Mouse (Mus musculus) ES-E14 (cell line): ENCODE measurements around the gene Mt3. TPM values are rescaled to one million over a fixed set of nuclear protein-coding genes. Genes with fewer than 3 reads are reported as not detected.

Source experiments
- DNase-seq: peaks from one replicate; pipeline ENCODE4 v3.0.0-alpha.2; 2013; ENCODE audit warnings: low read depth, low spot score
- H3K27ac ChIP-seq: 2 replicates; pipeline ENCODE4 v1.5.1; 2012; ENCODE audit warnings: low read depth, mild to moderate bottlenecking, low read length, moderate library complexity, mixed read lengths; ENCODE audit not compliant: poor library complexity, insufficient read depth, severe bottlenecking
- H3K36me3 ChIP-seq: 2 replicates; pipeline ENCODE4 v1.6.1; 2012; ENCODE audit warnings: mild to moderate bottlenecking, low read length, moderate library complexity, mixed read lengths; ENCODE audit not compliant: control insufficient read depth, poor library complexity, insufficient read depth, severe bottlenecking
- H3K4me1 ChIP-seq, 2 experiments: fragments of 150-350 bp in 1 of 2; sonication (generic) in 1 of 2; 2 replicates each; pipeline ENCODE4 v1.6.1; 2012; ENCODE audit warnings: low read length in 2 of 2, mild to moderate bottlenecking in 1 of 2, mixed read lengths in 1 of 2; ENCODE audit not compliant: control insufficient read depth in 2 of 2, insufficient read depth in 2 of 2, poor library complexity in 1 of 2
- H3K4me3 ChIP-seq, 2 experiments: fragments of 150-350 bp in 1 of 2; sonication (generic) in 1 of 2; 2 replicates each; pipeline ENCODE4 v1.5.1; 2012; ENCODE audit warnings: low read length in 2 of 2, low read depth in 1 of 2, mild to moderate bottlenecking in 1 of 2, mixed read lengths in 1 of 2; ENCODE audit not compliant: insufficient read depth in 1 of 2, poor library complexity in 1 of 2, severe bottlenecking in 1 of 2
- H3K9ac ChIP-seq: 2 replicates; pipeline ENCODE4 v1.6.1; 2012; ENCODE audit warnings: low read depth, mild to moderate bottlenecking, low read length, mixed read lengths; ENCODE audit not compliant: poor library complexity, insufficient read depth, severe bottlenecking
- H3K9me3 ChIP-seq: fragments of 150-350 bp; sonication (generic); 2 replicates; pipeline ENCODE4 v1.6.1; 2012; ENCODE audit warnings: low read depth, mild to moderate bottlenecking, low read length; ENCODE audit not compliant: control insufficient read depth, insufficient read depth
- CHD2 ChIP-seq: IDR thresholded peaks from 2 replicates; pipeline ENCODE4 v1.6.1; 2014; ENCODE audit warnings: mild to moderate bottlenecking, low read depth, low read length, inconsistent platforms
- HCFC1 ChIP-seq: IDR thresholded peaks from 2 replicates; pipeline ENCODE4 v1.6.1; 2012; ENCODE audit warnings: low read length, inconsistent platforms, borderline replicate concordance; ENCODE audit not compliant: insufficient read depth
- MAFK ChIP-seq: IDR thresholded peaks from 2 replicates; pipeline ENCODE4 v1.6.1; 2014; ENCODE audit warnings: mild to moderate bottlenecking, low read depth, low read length, inconsistent platforms; ENCODE audit not compliant: insufficient read depth
- ZC3H11A ChIP-seq: IDR thresholded peaks from 2 replicates; pipeline ENCODE4 v1.6.1; 2012; ENCODE audit warnings: low read depth, mild to moderate bottlenecking, inconsistent platforms, low read length, borderline replicate concordance
- ZNF384 ChIP-seq: IDR thresholded peaks from 2 replicates; pipeline ENCODE4 v1.6.1; 2012; ENCODE audit warnings: low read depth, low read length, inconsistent platforms
- in situ Hi-C, 2 experiments: fragments of 600-800 bp; cut with MboI; formaldehyde crosslinking; loops; one replicate each; pipeline ENCODE4 v1.15.1; 2025; ENCODE audit warnings: low sequenced_read_pairs in 2 of 2, inconsistent platforms in 1 of 2; ENCODE audit not compliant: unreplicated experiment in 2 of 2
- total RNA-seq: library from RNA; depleted of rRNA; stranded (reverse); fragments of 300-350 nt; gene quantifications from 2 replicates; pipeline ENCODE4 v1.2.3, GENCODE M21; 2012; rRNA removed

Mt3 gene
- total RNA-seq = 2.1 and 6.6 TPM in 2 replicates

GRCm38 (mm10) chr8:94152513-94153300 is at the start of gene Mt3:
Mt3 (plus strand) TSS chr8:94152607.
- Histone ChIP-seq H3K4me1 (peaks cover 4 to 17% of the 10 kb centered on the region in 2 experiments; a peak in 3 of 4 replicates), H3K9me3 (no peaks in the 10 kb centered on the region), H3K27ac (no peak within 1 kb of the TSS), H3K36me3 (no peaks in the 10 kb centered on the region), H3K4me3 (peak within 1 kb of the TSS; percentile 28 to 67; a peak in 3 of 4 replicates), H3K9ac (no peak within 1 kb of the TSS)
- DNase-seq = no peak
- in situ Hi-C loops = no loop called here
- TF ChIP-seq CHD2 = no peak
- no peak for TF ChIP-seq MAFK
- no peak for TF ChIP-seq HCFC1
- TF ChIP-seq ZC3H11A = no peak
- no peak for TF ChIP-seq ZNF384

- no peaks in the 10 kb centered on the region; a peak in 1 of 4 replicates for H3K4me1 ChIP-seq
- TF ChIP-seq CHD2 (no peak), ZNF384 (peak; percentile 64; the same call in 1 of the 2 replicates)
- DNase-seq = no peak
- no peaks in the 10 kb centered on the region for H3K9me3 ChIP-seq
- H3K27ac ChIP-seq = no peak overlapping the region
- H3K4me3 ChIP-seq = no peak overlapping the region
- no peaks in the 10 kb centered on the region for H3K36me3 ChIP-seq
- in situ Hi-C loops = no loop called here
- H3K9ac ChIP-seq = no peak overlapping the region
Observed at GRCm38 (mm10) chr8:94104146-94104545, 48.3 kb upstream of the Mt3 start.

- Histone ChIP-seq H3K27ac (no peak overlapping the region), H3K36me3 (no peaks in the 10 kb centered on the region), H3K4me1 (no peaks in the 10 kb centered on the region), H3K4me3 (no peak overlapping the region), H3K9ac (no peak overlapping the region), H3K9me3 (no peaks in the 10 kb centered on the region)
- no peak for DNase-seq
- in situ Hi-C loops = no loop called here
- TF ChIP-seq ZNF384 = no peak
- no peak for TF ChIP-seq MAFK
- TF ChIP-seq CHD2 = no peak
- no peak for TF ChIP-seq ZC3H11A
- no peak for TF ChIP-seq HCFC1
Observed at GRCm38 (mm10) chr8:94107871-94108270, 44.5 kb upstream of the Mt3 start.

GRCm38 (mm10) chr8:94109396-94109795 is 43.0 kb upstream of the Mt3 start:
- H3K36me3 ChIP-seq = no peaks in the 10 kb centered on the region
- no peaks in the 10 kb centered on the region for H3K4me1 ChIP-seq
- H3K9ac ChIP-seq = no peak overlapping the region
- H3K9me3 ChIP-seq = no peaks in the 10 kb centered on the region
- H3K27ac ChIP-seq = no peak overlapping the region
- H3K4me3 ChIP-seq = no peak overlapping the region
- in situ Hi-C loops = no loop called here
- TF ChIP-seq ZC3H11A = no peak
- TF ChIP-seq HCFC1 = no peak
- TF ChIP-seq ZNF384 = no peak
- no peak for TF ChIP-seq CHD2
- no peak for TF ChIP-seq MAFK
- DNase-seq = no peak

- no peak overlapping the region for H3K27ac ChIP-seq
- no peak overlapping the region for H3K9ac ChIP-seq
- no peak for DNase-seq
- no peaks in the 10 kb centered on the region for H3K4me1 ChIP-seq
- no peaks in the 10 kb centered on the region for H3K36me3 ChIP-seq
- TF ChIP-seq CHD2 (no peak), HCFC1 (no peak)
- in situ Hi-C loops = no loop called here
- no peaks in the 10 kb centered on the region for H3K9me3 ChIP-seq
- H3K4me3 ChIP-seq = no peak overlapping the region
Observed at GRCm38 (mm10) chr8:94109835-94110234, 42.6 kb upstream of the Mt3 start.
